Mouse (Mus musculus) kidney, embryonic 16.5 days (tissue): ENCODE measurements at regions not wholly inside any gene's neighbourhood (a gene's known extent, or its start where the extent isn't known, plus 50 kb on each side); places are given as distances from the start of the nearest gene placed in this dataset.

Source experiments
- ATAC-seq: fragments of 200-750 bp; cut with Nextera tagmentation; 2 replicates; pipeline ENCODE4 v1.8.0; 2017; ENCODE audit warnings: moderate TSS enrichment; ENCODE audit not compliant: low FRiP score, low TSS enrichment
- H3K27ac ChIP-seq: fragments of 300-500 bp; sonication (generic); 2 replicates; pipeline ENCODE4 v1.5.1; 2014; ENCODE audit warnings: low read length
- H3K27me3 ChIP-seq: fragments of 300-500 bp; sonication (generic); 2 replicates; pipeline ENCODE4 v1.6.1; 2014; ENCODE audit warnings: low read length, control low read depth, mixed read lengths; ENCODE audit not compliant: insufficient read depth
- H3K36me3 ChIP-seq: fragments of 300-500 bp; sonication (generic); 2 replicates; pipeline ENCODE4 v1.6.1; 2014; ENCODE audit warnings: low read length, control low read depth, mixed read lengths; ENCODE audit not compliant: insufficient read depth
- H3K4me1 ChIP-seq: fragments of 300-500 bp; sonication (generic); 2 replicates; pipeline ENCODE4 v1.6.1; 2014; ENCODE audit warnings: low read length, control low read depth, mixed read lengths; ENCODE audit not compliant: insufficient read depth
- H3K4me2 ChIP-seq: fragments of 300-500 bp; sonication (generic); replicated peaks from 2 replicates; pipeline ENCODE4 v1.6.1; 2014; ENCODE audit warnings: low read depth, low read length
- H3K4me3 ChIP-seq: fragments of 300-500 bp; sonication (generic); 2 replicates; pipeline ENCODE4 v1.5.1; 2014; ENCODE audit warnings: mild to moderate bottlenecking, low read length
- H3K9ac ChIP-seq: fragments of 300-500 bp; sonication (generic); replicated peaks from 2 replicates; pipeline ENCODE4 v1.6.1; 2014; ENCODE audit warnings: low read length
- H3K9me3 ChIP-seq: fragments of 300-500 bp; sonication (generic); 2 replicates; pipeline ENCODE4 v1.6.1; 2016; ENCODE audit warnings: low read length, control low read depth
- WGBS: fragments of 180-500 bp; shearing (Covaris S2); extraction: QIAGEN DNeasy Blood & Tissue Kit; methylation state at CpG from one replicate; pipeline ENCODE4 v1.1.7; 2014; 5-methylcytosine and 5-hydroxymethylcytosine counted together

GRCm38 (mm10) chr16:51661693-51662092, 369.3 kb upstream of the Cblb start:
- no peak overlapping the region for H3K27ac ChIP-seq
- H3K9ac ChIP-seq: no peak overlapping the region
- H3K4me1 ChIP-seq: no peaks in the 10 kb centered on the region
- H3K27me3 ChIP-seq: no peaks in the 10 kb centered on the region
- WGBS: 75% methylated on average over 1 of the region's 1 CpGs
- no peak overlapping the region for H3K4me3 ChIP-seq
- H3K4me2 ChIP-seq: no peak overlapping the region
- no peaks in the 10 kb centered on the region for H3K36me3 ChIP-seq
- no peaks in the 10 kb centered on the region for H3K9me3 ChIP-seq
- no peak for ATAC-seq

GRCm38 (mm10) chr16:51664325-51664724, 366.7 kb upstream of the Cblb start:
- Histone ChIP-seq H3K4me1 (no peaks in the 10 kb centered on the region), H3K27ac (no peak overlapping the region), H3K4me3 (no peak overlapping the region), H3K36me3 (no peaks in the 10 kb centered on the region), H3K4me2 (no peak overlapping the region), H3K27me3 (no peaks in the 10 kb centered on the region), H3K9me3 (peaks cover 3% of the 10 kb centered on the region; the same call in 1 of the 2 replicates), H3K9ac (no peak overlapping the region)
- 66% methylated on average over 2 of the region's 2 CpGs for WGBS
- no peak for ATAC-seq

GRCm38 (mm10) chr16:51675101-51675500, 355.9 kb upstream of the Cblb start:
- Histone ChIP-seq H3K27me3 (no peaks in the 10 kb centered on the region), H3K36me3 (no peaks in the 10 kb centered on the region), H3K9me3 (no peaks in the 10 kb centered on the region), H3K4me3 (no peak overlapping the region), H3K9ac (no peak overlapping the region), H3K4me1 (0 out of 2 replicates have a peak, but pooled peaks cover 2% of the 10 kb centered on the region), H3K4me2 (no peak overlapping the region), H3K27ac (no peak overlapping the region)
- no peak for ATAC-seq
- WGBS: 86% methylated on average over 3 of the region's 3 CpGs

GRCm38 (mm10) chr16:51675988-51676387, 355.0 kb upstream of the Cblb start:
- Histone ChIP-seq H3K9ac (no peak overlapping the region), H3K4me1 (0 out of 2 replicates have a peak, but pooled peaks cover 2% of the 10 kb centered on the region), H3K4me3 (no peak overlapping the region), H3K36me3 (no peaks in the 10 kb centered on the region), H3K9me3 (no peaks in the 10 kb centered on the region), H3K27me3 (no peaks in the 10 kb centered on the region), H3K4me2 (no peak overlapping the region), H3K27ac (no peak overlapping the region)
- peak; percentile 49; the same call in 1 of the 2 replicates for ATAC-seq
- 15% methylated on average over 4 of the region's 4 CpGs for WGBS

- Histone ChIP-seq H3K9ac (no peak overlapping the region), H3K4me3 (no peak overlapping the region), H3K36me3 (no peaks in the 10 kb centered on the region), H3K4me1 (no peaks in the 10 kb centered on the region), H3K9me3 (peaks cover 4% of the 10 kb centered on the region; the same call in 1 of the 2 replicates), H3K27me3 (no peaks in the 10 kb centered on the region), H3K4me2 (no peak overlapping the region), H3K27ac (no peak overlapping the region)
- 93% methylated on average over 3 of the region's 3 CpGs for WGBS
- ATAC-seq: no peak
Measured at GRCm38 (mm10) chr16:51690861-51691260, 340.2 kb upstream of the Cblb start.

- 83% methylated on average over 2 of the region's 2 CpGs for WGBS
- no peaks in the 10 kb centered on the region for H3K9me3 ChIP-seq
- no peak overlapping the region for H3K4me3 ChIP-seq
- ATAC-seq: no peak
- no peaks in the 10 kb centered on the region for H3K36me3 ChIP-seq
- H3K9ac ChIP-seq: no peak overlapping the region
- no peak overlapping the region for H3K27ac ChIP-seq
- no peaks in the 10 kb centered on the region for H3K4me1 ChIP-seq
- H3K4me2 ChIP-seq: no peak overlapping the region
- no peaks in the 10 kb centered on the region for H3K27me3 ChIP-seq
Measured at GRCm38 (mm10) chr16:51705026-51705425, 326.0 kb upstream of the Cblb start.

- H3K27ac ChIP-seq: no peak overlapping the region
- WGBS: 61% methylated on average over 2 of the region's 2 CpGs
- no peak for ATAC-seq
- peaks cover 3% of the 10 kb centered on the region; the same call in 1 of the 2 replicates for H3K4me1 ChIP-seq
- H3K36me3 ChIP-seq: no peaks in the 10 kb centered on the region
- H3K27me3 ChIP-seq: no peaks in the 10 kb centered on the region
- no peak overlapping the region for H3K4me3 ChIP-seq
- no peak overlapping the region for H3K4me2 ChIP-seq
- no peak overlapping the region for H3K9ac ChIP-seq
- H3K9me3 ChIP-seq: no peaks in the 10 kb centered on the region
Measured at GRCm38 (mm10) chr16:51718695-51719094, 312.3 kb upstream of the Cblb start.

GRCm38 (mm10) chr16:51719637-51720036, 311.4 kb upstream of the Cblb start:
- WGBS: 70% methylated on average over 2 of the region's 2 CpGs
- H3K27me3 ChIP-seq: no peaks in the 10 kb centered on the region
- H3K27ac ChIP-seq: no peak overlapping the region
- H3K36me3 ChIP-seq: no peaks in the 10 kb centered on the region
- no peak overlapping the region for H3K4me2 ChIP-seq
- no peak overlapping the region for H3K4me3 ChIP-seq
- ATAC-seq: no peak
- peaks cover 3% of the 10 kb centered on the region; the same call in 1 of the 2 replicates for H3K4me1 ChIP-seq
- H3K9ac ChIP-seq: no peak overlapping the region
- H3K9me3 ChIP-seq: no peaks in the 10 kb centered on the region

GRCm38 (mm10) chr16:51722682-51723081, 308.3 kb upstream of the Cblb start:
- Histone ChIP-seq H3K4me2 (no peak overlapping the region), H3K9ac (no peak overlapping the region), H3K4me1 (peaks cover 3% of the 10 kb centered on the region; the same call in 1 of the 2 replicates), H3K36me3 (no peaks in the 10 kb centered on the region), H3K27ac (no peak overlapping the region), H3K4me3 (no peak overlapping the region), H3K9me3 (no peaks in the 10 kb centered on the region), H3K27me3 (no peaks in the 10 kb centered on the region)
- peak; percentile 83; the same call in 1 of the 2 replicates for ATAC-seq
- WGBS: 14% methylated on average over 4 of the region's 4 CpGs

GRCm38 (mm10) chr16:51741875-51742274, 289.1 kb upstream of the Cblb start:
- H3K4me2 ChIP-seq: no peak overlapping the region
- H3K27ac ChIP-seq: no peak overlapping the region
- H3K36me3 ChIP-seq: no peaks in the 10 kb centered on the region
- no peaks in the 10 kb centered on the region for H3K4me1 ChIP-seq
- H3K9ac ChIP-seq: no peak overlapping the region
- no peak for ATAC-seq
- WGBS: 96% methylated on average over 2 of the region's 2 CpGs
- no peak overlapping the region for H3K4me3 ChIP-seq
- no peaks in the 10 kb centered on the region for H3K9me3 ChIP-seq
- no peaks in the 10 kb centered on the region for H3K27me3 ChIP-seq
